Mouse (Mus musculus) liver, embryonic 16.5 days (tissue): ENCODE results near the gene Nol3. TPM values are rescaled to one million over a fixed set of nuclear protein-coding genes. Genes with fewer than 3 reads are reported as not detected.

Experiments
- ATAC-seq: fragments of 200-750 bp; cut with Nextera tagmentation; 2 replicates; pipeline ENCODE4 v1.8.0; 2017; ENCODE audit warnings: low read depth, mild to moderate bottlenecking, moderate number of reproducible peaks, moderate library complexity
- H3K27ac ChIP-seq: fragments of 300-500 bp; sonication (generic); 2 replicates; pipeline ENCODE4 v1.5.1; 2014; ENCODE audit warnings: mild to moderate bottlenecking, low read length
- H3K27me3 ChIP-seq: fragments of 300-500 bp; sonication (generic); 2 replicates; pipeline ENCODE4 v1.6.1; 2014; ENCODE audit warnings: low read depth, low read length, mixed read lengths; ENCODE audit not compliant: control insufficient read depth, insufficient read depth
- H3K36me3 ChIP-seq: fragments of 300-500 bp; sonication (generic); 2 replicates; pipeline ENCODE4 v1.6.1; 2014; ENCODE audit warnings: mild to moderate bottlenecking; ENCODE audit not compliant: control insufficient read depth, insufficient read depth
- H3K4me1 ChIP-seq: fragments of 300-500 bp; sonication (generic); 2 replicates; pipeline ENCODE4 v1.6.1; 2014; ENCODE audit warnings: low read depth, low read length, mixed read lengths; ENCODE audit not compliant: control insufficient read depth
- H3K4me2 ChIP-seq: fragments of 300-500 bp; sonication (generic); 2 replicates; pipeline ENCODE4 v1.6.1; 2014; ENCODE audit warnings: low read depth, low read length, mixed read lengths
- H3K4me3 ChIP-seq: fragments of 300-500 bp; sonication (generic); 2 replicates; pipeline ENCODE4 v1.5.1; 2014; ENCODE audit warnings: low read depth, mild to moderate bottlenecking, low read length
- H3K9ac ChIP-seq: fragments of 300-500 bp; sonication (generic); 2 replicates; pipeline ENCODE4 v1.6.1; 2014; ENCODE audit warnings: low read depth, low read length
- H3K9me3 ChIP-seq: fragments of 300-500 bp; sonication (generic); replicated peaks from 2 replicates; pipeline ENCODE4 v1.6.1; 2016; ENCODE audit warnings: low read length; ENCODE audit not compliant: control insufficient read depth
- WGBS: fragments of 180-500 bp; shearing (Covaris S2); extraction: QIAGEN DNeasy Blood & Tissue Kit; methylation state at CpG from one replicate; pipeline ENCODE4 v1.1.7; 2014; ENCODE audit not compliant: insufficient replicate concordance; 5-methylcytosine and 5-hydroxymethylcytosine counted together
- polyA plus RNA-seq: library from polyadenylated mRNA; unstranded; fragments of >200 nt; fragmentation: Nextera tagmentation; extraction: Ambion mirVana; gene quantifications from 2 replicates; pipeline ENCODE4 v1.2.1, GENCODE M21; 2015

Nol3 gene
- polyA plus RNA-seq, 1 experiment from 2014 or later: 0.19 TPM

GRCm38 (mm10) chr8:105269461-105269947, 6.4 kb upstream of the Nol3 start, which contains the start of gene Hsf4:
Gene Hsf4 (plus strand): TSS chr8:105269801.
- Histone ChIP-seq H3K4me1 (peaks cover 22% of the 10 kb centered on the region), H3K4me3 (peak within 1 kb of the TSS; percentile 45), H3K27me3 (peaks cover 84% of the 10 kb centered on the region), H3K9me3 (no peaks in the 10 kb centered on the region), H3K4me2 (peak within 1 kb of the TSS; percentile 57), H3K36me3 (no peaks in the 10 kb centered on the region), H3K27ac (no peak within 1 kb of the TSS), H3K9ac (no peak within 1 kb of the TSS)
- WGBS: under 1% methylated on average over 42 of the region's 42 CpGs
- ATAC-seq: peak; percentile 53

GRCm38 (mm10) chr8:105270101-105270915, 5.6 kb upstream of the Nol3 start:
- Histone ChIP-seq H3K4me1 (peaks cover 14% of the 10 kb centered on the region), H3K27me3 (peaks cover 92% of the 10 kb centered on the region), H3K9me3 (no peaks in the 10 kb centered on the region), H3K27ac (no peak overlapping the region), H3K4me3 (no peak overlapping the region; the same call in 1 of the 2 replicates), H3K4me2 (peak overlapping the region; percentile 57), H3K9ac (no peak overlapping the region), H3K36me3 (no peaks in the 10 kb centered on the region)
- 6% methylated on average over 39 of the region's 39 CpGs for WGBS
- no peak for ATAC-seq

GRCm38 (mm10) chr8:105270916-105271186, 5.1 kb upstream of the Nol3 start:
- Histone ChIP-seq H3K9me3 (no peaks in the 10 kb centered on the region), H3K4me1 (peaks cover 14% of the 10 kb centered on the region), H3K27me3 (peaks cover 97% of the 10 kb centered on the region), H3K4me2 (no peak overlapping the region), H3K9ac (no peak overlapping the region), H3K4me3 (no peak overlapping the region), H3K36me3 (no peaks in the 10 kb centered on the region), H3K27ac (no peak overlapping the region)
- ATAC-seq: no peak
- 5% methylated on average over 11 of the region's 11 CpGs for WGBS

DNA sequence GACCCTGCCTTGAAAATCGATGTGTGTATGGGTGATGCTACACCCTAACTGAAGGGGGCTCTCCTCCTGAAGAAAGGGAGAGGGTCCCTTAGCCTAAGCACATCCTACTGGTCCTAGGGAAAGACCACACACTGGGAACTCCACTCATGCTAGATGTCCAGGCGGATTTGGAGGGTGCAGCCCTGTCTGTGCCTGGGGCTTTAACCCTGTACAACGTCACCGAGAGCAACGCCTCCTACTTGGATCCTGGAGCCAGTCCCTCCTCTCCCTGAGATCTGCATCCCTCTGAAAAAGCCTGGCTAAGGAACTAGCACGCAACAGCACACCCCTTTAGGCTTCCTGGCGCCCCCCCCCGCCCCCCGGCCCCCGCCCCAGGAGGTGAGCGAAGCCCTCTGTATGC, 553 bp upstream of the Nol3 start:
- no peak overlapping the region for H3K27ac ChIP-seq
- 8% methylated on average over 11 of the region's 11 CpGs for WGBS
- ATAC-seq: no peak
- no peak overlapping the region for H3K4me2 ChIP-seq
- H3K27me3 ChIP-seq: peaks cover 96% of the 10 kb centered on the region
- no peak overlapping the region for H3K9ac ChIP-seq
- no peaks in the 10 kb centered on the region for H3K36me3 ChIP-seq
- no peak overlapping the region for H3K4me3 ChIP-seq
- no peaks in the 10 kb centered on the region for H3K9me3 ChIP-seq
- H3K4me1 ChIP-seq: peaks cover 17% of the 10 kb centered on the region

GRCm38 (mm10) chr8:105276292-105277120, 566 bp downstream of the Nol3 start:
- Histone ChIP-seq H3K4me2 (peak overlapping the region; percentile 51), H3K36me3 (no peaks in the 10 kb centered on the region), H3K4me3 (peak overlapping the region; percentile 40), H3K9ac (no peak overlapping the region), H3K4me1 (peaks cover 15% of the 10 kb centered on the region), H3K27ac (no peak overlapping the region), H3K9me3 (no peaks in the 10 kb centered on the region), H3K27me3 (peaks cover 88% of the 10 kb centered on the region)
- WGBS: 4% methylated on average over 29 of the region's 30 CpGs
- peak; percentile 56 for ATAC-seq

DNA sequence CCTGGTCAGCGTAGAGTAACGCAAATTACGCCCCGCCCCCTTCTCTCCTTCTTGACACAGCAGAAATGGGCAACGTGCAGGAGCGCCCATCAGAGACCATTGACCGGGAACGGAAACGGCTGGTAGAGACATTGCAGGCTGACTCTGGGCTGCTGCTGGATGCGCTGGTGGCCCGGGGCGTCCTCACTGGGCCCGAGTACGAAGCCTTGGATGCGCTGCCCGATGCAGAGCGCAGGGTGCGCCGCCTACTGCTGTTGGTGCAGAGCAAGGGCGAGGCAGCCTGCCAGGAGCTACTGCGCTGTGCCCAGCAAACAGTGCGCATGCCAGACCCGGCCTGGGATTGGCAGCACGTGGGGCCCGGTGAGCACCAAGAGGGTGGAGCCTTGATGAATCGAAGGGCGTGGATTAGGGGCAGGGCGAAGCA, 3.0 kb downstream of the Nol3 start:
- Histone ChIP-seq H3K27ac (no peak overlapping the region), H3K36me3 (no peaks in the 10 kb centered on the region), H3K9ac (no peak overlapping the region), H3K4me3 (peak overlapping the region; percentile 9; the same call in 1 of the 2 replicates), H3K9me3 (no peaks in the 10 kb centered on the region), H3K27me3 (peaks cover 66% of the 10 kb centered on the region), H3K4me2 (peak overlapping the region; percentile 31; the same call in 1 of the 2 replicates), H3K4me1 (peaks cover 23% of the 10 kb centered on the region)
- WGBS: under 1% methylated on average over 28 of the region's 28 CpGs
- ATAC-seq: peak; percentile 59

- H3K4me2 ChIP-seq: no peak overlapping the region
- no peak overlapping the region for H3K27ac ChIP-seq
- H3K9me3 ChIP-seq: no peaks in the 10 kb centered on the region
- H3K9ac ChIP-seq: no peak overlapping the region
- ATAC-seq: no peak
- H3K4me1 ChIP-seq: peaks cover 23% of the 10 kb centered on the region
- H3K27me3 ChIP-seq: peaks cover 57% of the 10 kb centered on the region
- WGBS: 33% methylated on average over 3 of the region's 3 CpGs
- no peaks in the 10 kb centered on the region for H3K36me3 ChIP-seq
- H3K4me3 ChIP-seq: no peak overlapping the region
Observed at GRCm38 (mm10) chr8:105280567-105280966, 4.6 kb downstream of the Nol3 start.

- Histone ChIP-seq H3K9me3 (no peaks in the 10 kb centered on the region), H3K27ac (no peak overlapping the region), H3K27me3 (peaks cover 44% of the 10 kb centered on the region), H3K4me3 (no peak overlapping the region), H3K4me2 (no peak overlapping the region), H3K36me3 (no peaks in the 10 kb centered on the region), H3K4me1 (peaks cover 16% of the 10 kb centered on the region), H3K9ac (no peak overlapping the region)
- no peak for ATAC-seq
- 81% methylated on average over 12 of the region's 12 CpGs for WGBS
Observed at GRCm38 (mm10) chr8:105281821-105282220, 5.9 kb downstream of the Nol3 start.

DNA sequence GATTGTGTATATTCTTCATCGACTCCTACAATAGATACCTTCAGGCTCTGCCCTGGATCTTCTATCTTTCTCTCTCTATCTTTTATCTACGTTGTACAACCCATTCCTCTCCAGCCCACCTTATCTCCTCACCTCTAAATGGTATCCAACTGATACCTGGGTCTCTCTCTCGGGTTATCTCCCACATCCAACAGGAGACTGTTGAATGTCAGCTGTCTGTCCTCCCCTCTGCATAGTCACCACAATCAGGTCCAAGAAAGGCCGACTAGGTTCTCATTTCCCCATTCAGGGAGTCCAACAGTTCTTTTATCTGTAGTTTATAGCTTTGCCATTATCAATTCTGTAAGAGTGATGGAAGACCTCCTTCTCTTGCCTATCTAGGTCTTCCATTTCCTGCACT, 6.3 kb downstream of the Nol3 start:
- ATAC-seq: no peak
- peaks cover 40% of the 10 kb centered on the region for H3K27me3 ChIP-seq

More for the DNA sequence above, 6.3 kb downstream of the Nol3 start:
- no peak overlapping the region for H3K27ac ChIP-seq
- H3K9ac ChIP-seq: no peak overlapping the region
- H3K36me3 ChIP-seq: no peaks in the 10 kb centered on the region
- 31% methylated on average over 4 of the region's 4 CpGs for WGBS
- peaks cover 16% of the 10 kb centered on the region for H3K4me1 ChIP-seq
- H3K9me3 ChIP-seq: no peaks in the 10 kb centered on the region
- H3K4me2 ChIP-seq: no peak overlapping the region
- no peak overlapping the region for H3K4me3 ChIP-seq
